Mouse (Mus musculus): Measurements from ENCODE around the gene Fam90a1b.
"Not testable (repeated sequence)": the region's sequence is repeated elsewhere in the genome, so short reads cannot be mapped to it uniquely, and the experiment has no call there.

The Fam90a1b gene

GRCm38 (mm10) chrX:94366670-94367241 lies at the start of gene Fam90a1b, which contains the start of gene Apoo:
Fam90a1b (minus strand) TSS chrX:94366777.
Apoo (plus strand) TSS chrX:94367117.
- DNase-seq (ENCODE audit: low read depth, low spot score) = peak; percentile 96

DNA sequence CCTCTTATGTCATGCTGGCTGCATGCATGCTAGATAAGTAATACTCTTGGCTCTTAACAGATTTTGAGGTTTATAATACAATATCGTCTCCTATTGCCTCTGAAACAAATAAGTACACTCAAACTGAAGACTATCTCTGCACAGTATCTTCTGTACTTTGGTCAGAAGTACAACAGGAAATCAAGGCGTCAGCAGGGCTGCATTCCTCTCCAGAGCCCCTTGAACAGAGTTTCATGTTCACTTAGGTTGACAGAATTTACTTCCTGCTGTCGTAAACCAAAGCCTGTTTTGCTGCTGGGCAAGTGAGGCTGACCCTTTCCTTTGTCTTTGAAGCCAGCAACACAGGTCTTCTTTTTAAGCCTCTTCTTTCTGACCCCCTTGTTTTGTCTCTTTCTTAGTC lies 42.4 kb upstream of the Fam90a1b start:
- no peak for DNase-seq (ENCODE audit: low read depth, low spot score)

- no peak for DNase-seq (ENCODE audit: low read depth, low spot score)
These were observed 12.2 kb upstream of the Fam90a1b start for GRCm38 (mm10) chrX:94378734-94379133.

DNA sequence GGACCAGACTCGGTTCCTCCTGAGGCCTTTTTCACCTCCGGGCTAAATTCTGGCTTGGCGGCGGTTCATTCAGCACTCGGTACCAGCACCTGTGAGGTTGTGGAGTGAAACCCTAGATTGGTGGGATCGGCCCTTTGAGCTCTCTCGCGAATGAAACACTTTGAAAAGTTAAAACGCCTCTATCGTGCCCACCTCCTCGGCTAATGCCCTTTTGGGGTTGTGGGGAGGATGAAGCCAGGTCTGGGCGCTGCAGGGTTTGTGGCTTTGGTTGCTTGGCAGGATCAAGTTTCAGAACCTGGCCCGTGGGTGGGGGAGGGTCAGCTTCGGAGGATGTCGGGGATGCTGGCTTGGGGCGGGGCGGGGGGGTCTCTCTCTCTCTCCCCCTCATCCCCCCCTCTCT lies 671 bp upstream of the Fam90a1b start:
- peak; percentile 31 for DNase-seq (ENCODE audit: low read depth, low spot score)

- no peak for DNase-seq (ENCODE audit: low read depth, low spot score)
These were observed 548 bp downstream of the Fam90a1b start for GRCm38 (mm10) chrX:94366029-94366428.

GRCm38 (mm10) chrX:94365381-94365925 lies 1.1 kb downstream of the Fam90a1b start:
- DNase-seq (ENCODE audit: low read depth, low spot score) = no peak

GRCm38 (mm10) chrX:94343638-94344037 lies 22.9 kb downstream of the Fam90a1b start:
- not testable (repeated sequence) for DNase-seq (ENCODE audit: low read depth, low spot score)

DNA sequence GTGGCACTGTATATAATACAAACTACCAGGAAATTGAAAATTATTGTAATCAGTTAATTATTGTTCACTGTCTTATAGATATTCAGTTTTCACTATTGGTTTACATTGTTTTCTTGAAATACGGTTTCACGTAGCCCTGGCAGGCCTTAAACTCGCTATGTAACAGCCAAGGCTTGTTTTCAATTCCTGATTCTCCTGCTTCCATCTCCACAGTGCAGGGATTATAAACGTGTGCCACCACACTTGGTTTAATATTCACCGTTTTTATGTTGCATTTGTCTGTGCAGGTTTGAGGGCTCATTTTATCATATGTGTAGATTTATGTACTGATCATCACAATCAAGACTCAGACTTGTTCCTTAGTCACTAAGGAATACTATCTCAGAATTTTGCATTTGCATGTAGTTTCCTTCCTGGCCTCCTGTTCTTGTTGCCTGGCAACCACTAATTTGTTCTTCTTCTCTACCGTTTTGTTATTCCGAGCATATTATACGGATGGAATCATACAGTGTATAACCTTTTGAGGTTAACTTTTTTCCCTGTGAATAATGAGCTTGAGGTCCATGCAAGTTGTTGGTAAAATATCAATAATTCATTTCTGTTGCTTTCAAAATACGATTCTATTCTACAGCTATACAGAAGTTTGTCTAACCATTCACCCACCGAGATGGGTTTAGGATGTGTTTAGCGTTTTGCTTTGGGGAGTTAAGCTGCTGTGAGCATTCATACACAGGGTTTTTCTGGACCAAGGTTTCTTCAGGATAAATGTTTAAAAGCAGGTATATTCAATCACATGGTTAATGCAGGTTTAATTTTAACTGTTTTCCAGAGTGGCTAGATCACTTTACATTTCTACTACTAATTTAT lies 45.3 kb downstream of the Fam90a1b start:
- DNase-seq (ENCODE audit: low read depth, low spot score) = no peak
